Mouse (Mus musculus) erythroid progenitor cell, adult 5-6 weeks (primary cell): ENCODE results near the gene Sipa1l2. TPM values are rescaled to one million over a fixed set of nuclear protein-coding genes. Genes with fewer than 3 reads are reported as not detected.

Source experiments
- ATAC-seq: replicated peaks from 2 replicates; pipeline ENCODE4 v1.8.0; 2016; ENCODE audit warnings: moderate number of reproducible peaks, mild to moderate bottlenecking, moderate TSS enrichment, inconsistent platforms; ENCODE audit not compliant: poor library complexity, low FRiP score, severe bottlenecking
- total RNA-seq, 2 experiments: library from RNA; stranded (forward) in 1 of 2; stranded (reverse) in 1 of 2; fragments of 150-400 nt in 1 of 2; fragments of 186-747, 209-891 nt in 1 of 2; gene quantifications; 2 replicates each; pipeline versions ENCODE4 v1.2.3 to v1.2.4; 2015 to 2017; ENCODE audit warnings: low replicate concordance in 2 of 2

Sipa1l2 gene
- 0.42 and 2.5 TPM in 2 replicates for total RNA-seq (2015; ENCODE audit: low replicate concordance)
- 0.76 and 0.77 TPM in 2 replicates for total RNA-seq (2017; ENCODE audit: low replicate concordance)

GRCm38 (mm10) chr8:125569533-125570365, at the start of gene Sipa1l2:
Sipa1l2 (minus strand) TSS chr8:125569808.
- ATAC-seq, result peak; percentile 89

GRCm38 (mm10) chr8:125618543-125619335, 49.1 kb upstream of the Sipa1l2 start:
- ATAC-seq, result no peak

- ATAC-seq, result no peak
Observed at GRCm38 (mm10) chr8:125616935-125617334, 47.3 kb upstream of the Sipa1l2 start.

GRCm38 (mm10) chr8:125616039-125616438, 46.4 kb upstream of the Sipa1l2 start:
- no peak for ATAC-seq

- ATAC-seq, result no peak
Observed at GRCm38 (mm10) chr8:125613552-125613951, 43.9 kb upstream of the Sipa1l2 start.

GRCm38 (mm10) chr8:125611799-125612560, 42.4 kb upstream of the Sipa1l2 start:
- ATAC-seq, result no peak

GRCm38 (mm10) chr8:125611024-125611798, 41.6 kb upstream of the Sipa1l2 start:
- no peak for ATAC-seq

GRCm38 (mm10) chr8:125609737-125610136, 40.1 kb upstream of the Sipa1l2 start:
- no peak for ATAC-seq

- ATAC-seq, result no peak
Observed at GRCm38 (mm10) chr8:125607714-125608223, 38.2 kb upstream of the Sipa1l2 start.

GRCm38 (mm10) chr8:125606937-125607336, 37.3 kb upstream of the Sipa1l2 start:
- ATAC-seq, result no peak

- no peak for ATAC-seq
Observed at GRCm38 (mm10) chr8:125604817-125605512, 35.4 kb upstream of the Sipa1l2 start.

- no peak for ATAC-seq
Observed at GRCm38 (mm10) chr8:125604213-125604816, 34.7 kb upstream of the Sipa1l2 start.

- no peak for ATAC-seq
Observed at GRCm38 (mm10) chr8:125603312-125603840, 33.8 kb upstream of the Sipa1l2 start.

GRCm38 (mm10) chr8:125600033-125600686, 30.6 kb upstream of the Sipa1l2 start:
- no peak for ATAC-seq

- ATAC-seq, result no peak
Observed at GRCm38 (mm10) chr8:125595571-125596508, 26.2 kb upstream of the Sipa1l2 start.

- ATAC-seq, result no peak
Observed at GRCm38 (mm10) chr8:125590363-125590762, 20.8 kb upstream of the Sipa1l2 start.
